Mouse (Mus musculus): ENCODE data around the gene Gm20388. TPM values are rescaled to one million over a fixed set of nuclear protein-coding genes. Genes with fewer than 3 reads are reported as not detected.

Gene Gm20388
- polyA plus RNA-seq, 1 experiment from 2014 or later: not detected

DNA sequence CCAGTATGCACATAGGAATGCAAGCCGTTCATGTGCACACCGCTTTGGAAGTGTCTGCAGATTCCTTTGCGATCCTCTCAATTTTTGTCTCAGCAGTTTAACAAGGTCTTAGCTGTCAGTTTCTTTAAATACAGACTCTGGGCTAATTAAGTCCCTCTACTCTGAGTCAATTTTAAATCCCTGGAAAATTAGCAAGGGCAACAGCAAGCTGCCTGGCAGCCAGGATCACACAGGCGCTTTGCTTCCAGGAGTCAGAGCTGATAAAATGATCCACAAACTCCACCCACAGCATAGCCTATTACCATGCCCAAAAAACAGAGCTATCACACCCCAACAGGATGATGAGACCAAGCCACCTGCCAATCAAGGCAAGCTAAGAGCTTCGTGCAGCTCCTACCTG lies 4463.1 kb downstream of the Gm20388 start:
- Histone ChIP-seq H3K9me3 (replicated peaks) (no peaks in the 10 kb centered on the region), H3K4me3 (replicated peaks) (no peak overlapping the region), H3K9ac (no peak overlapping the region), H3K27me3 (no peaks in the 10 kb centered on the region), H3K4me2 (no peak overlapping the region), H3K36me3 (no peaks in the 10 kb centered on the region), H3K4me1 (replicated peaks) (no peaks in the 10 kb centered on the region), H3K27ac (no peak overlapping the region)
- no peak for DNase-seq
- ATAC-seq (ENCODE audit: low read depth): no peak
- 73% methylated on average over 5 of the region's 5 CpGs for WGBS (ENCODE audit: insufficient replicate concordance)

DNA sequence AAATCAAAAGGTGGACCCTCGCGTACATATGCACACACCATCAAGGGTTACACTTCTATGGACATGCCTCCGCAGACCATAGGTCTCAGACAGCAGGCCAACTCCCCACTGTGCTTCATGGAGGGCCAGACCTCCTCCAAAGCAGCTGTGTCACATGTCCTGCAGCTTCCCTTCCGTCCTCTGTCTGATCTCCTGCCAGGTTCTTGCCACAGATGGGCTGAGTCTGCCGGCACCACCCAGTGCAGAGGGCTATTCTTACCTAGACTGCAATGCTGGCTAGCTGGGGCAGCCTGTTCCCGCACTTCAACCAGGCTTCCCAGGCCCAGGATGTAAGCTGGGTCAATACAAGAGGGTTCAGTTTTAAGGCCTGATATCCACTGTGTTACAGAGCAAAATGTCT lies 4464.5 kb downstream of the Gm20388 start:
- Histone ChIP-seq H3K4me2 (no peak overlapping the region), H3K4me3 (replicated peaks) (no peak overlapping the region), H3K9ac (no peak overlapping the region), H3K9me3 (replicated peaks) (no peaks in the 10 kb centered on the region), H3K27ac (no peak overlapping the region), H3K36me3 (no peaks in the 10 kb centered on the region), H3K27me3 (no peaks in the 10 kb centered on the region), H3K4me1 (replicated peaks) (no peaks in the 10 kb centered on the region)
- WGBS (ENCODE audit: insufficient replicate concordance): 61% methylated on average over 6 of the region's 6 CpGs
- no peak for DNase-seq
- ATAC-seq (ENCODE audit: low read depth): no peak

DNA sequence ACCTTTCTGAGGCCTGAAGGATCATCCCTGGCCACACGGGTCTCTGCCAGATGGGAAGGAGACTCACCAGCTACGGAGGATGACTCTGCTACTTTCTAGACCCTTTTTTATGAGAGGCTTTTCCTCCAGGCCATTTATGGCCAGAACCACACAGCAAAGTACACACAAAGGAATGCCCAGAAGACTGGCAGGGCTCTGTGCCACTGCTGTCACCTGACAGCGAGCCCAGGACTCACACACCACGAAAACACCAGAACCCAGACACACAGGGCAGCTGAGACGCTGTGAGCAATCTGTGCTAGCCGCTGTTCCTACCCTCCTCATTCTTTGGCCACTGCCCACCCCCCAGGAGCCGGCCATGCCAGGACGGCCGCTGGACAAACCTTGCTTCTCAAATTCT lies 4465.1 kb downstream of the Gm20388 start:
- Histone ChIP-seq H3K36me3 (no peaks in the 10 kb centered on the region), H3K4me1 (replicated peaks) (no peaks in the 10 kb centered on the region), H3K9me3 (replicated peaks) (no peaks in the 10 kb centered on the region), H3K27ac (no peak overlapping the region), H3K9ac (no peak overlapping the region), H3K27me3 (no peaks in the 10 kb centered on the region), H3K4me2 (no peak overlapping the region), H3K4me3 (replicated peaks) (no peak overlapping the region)
- ATAC-seq (ENCODE audit: low read depth) (no peak), DNase-seq (no peak)
- 59% methylated on average over 9 of the region's 9 CpGs for WGBS (ENCODE audit: insufficient replicate concordance)

DNA sequence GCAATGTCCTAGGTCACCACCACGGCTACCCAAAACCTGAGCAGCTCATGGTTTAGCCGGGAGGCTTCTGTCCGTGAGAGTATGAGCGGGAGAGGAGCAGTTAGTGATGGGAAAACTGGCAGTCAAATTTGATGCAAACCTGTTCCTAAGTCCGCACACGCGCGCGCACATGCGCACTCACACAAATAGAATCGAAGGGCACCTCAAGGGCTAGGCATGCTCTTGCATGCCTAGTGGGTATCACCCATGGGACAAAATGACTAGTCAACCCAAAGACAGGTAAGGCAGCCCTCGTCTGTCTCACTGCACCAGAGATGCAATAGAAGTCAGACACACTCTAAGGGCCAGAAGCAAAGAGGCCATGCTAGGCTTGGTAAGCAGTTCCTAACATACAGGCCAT lies 4465.8 kb downstream of the Gm20388 start:
- Histone ChIP-seq H3K36me3 (no peaks in the 10 kb centered on the region), H3K9ac (no peak overlapping the region), H3K9me3 (replicated peaks) (no peaks in the 10 kb centered on the region), H3K4me2 (no peak overlapping the region), H3K4me1 (replicated peaks) (no peaks in the 10 kb centered on the region), H3K27me3 (no peaks in the 10 kb centered on the region), H3K4me3 (replicated peaks) (no peak overlapping the region), H3K27ac (no peak overlapping the region)
- 82% methylated on average over 12 of the region's 12 CpGs for WGBS (ENCODE audit: insufficient replicate concordance)
- no peak for DNase-seq
- no peak for ATAC-seq (ENCODE audit: low read depth)

GRCm38 (mm10) chr8:124379289-124379688 lies 4468.6 kb downstream of the Gm20388 start:
- no peak for ATAC-seq (ENCODE audit: low read depth)
- Histone ChIP-seq H3K27ac (no peak overlapping the region), H3K9me3 (replicated peaks) (no peaks in the 10 kb centered on the region), H3K4me1 (replicated peaks) (no peaks in the 10 kb centered on the region), H3K4me2 (no peak overlapping the region), H3K4me3 (replicated peaks) (no peak overlapping the region), H3K9ac (no peak overlapping the region), H3K27me3 (no peaks in the 10 kb centered on the region), H3K36me3 (no peaks in the 10 kb centered on the region)
- WGBS (ENCODE audit: insufficient replicate concordance): 59% methylated on average over 6 of the region's 6 CpGs
- DNase-seq: no peak

- Histone ChIP-seq H3K27me3 (no peaks in the 10 kb centered on the region), H3K4me3 (replicated peaks) (no peak overlapping the region), H3K4me1 (replicated peaks) (no peaks in the 10 kb centered on the region), H3K9ac (no peak overlapping the region), H3K4me2 (no peak overlapping the region), H3K9me3 (replicated peaks) (no peaks in the 10 kb centered on the region), H3K27ac (no peak overlapping the region), H3K36me3 (no peaks in the 10 kb centered on the region)
- ATAC-seq (ENCODE audit: low read depth) (no peak), DNase-seq (no peak)
- WGBS (ENCODE audit: insufficient replicate concordance): 63% methylated on average over 10 of the region's 10 CpGs
These were observed 4471.6 kb downstream of the Gm20388 start for GRCm38 (mm10) chr8:124382235-124382634.

DNA sequence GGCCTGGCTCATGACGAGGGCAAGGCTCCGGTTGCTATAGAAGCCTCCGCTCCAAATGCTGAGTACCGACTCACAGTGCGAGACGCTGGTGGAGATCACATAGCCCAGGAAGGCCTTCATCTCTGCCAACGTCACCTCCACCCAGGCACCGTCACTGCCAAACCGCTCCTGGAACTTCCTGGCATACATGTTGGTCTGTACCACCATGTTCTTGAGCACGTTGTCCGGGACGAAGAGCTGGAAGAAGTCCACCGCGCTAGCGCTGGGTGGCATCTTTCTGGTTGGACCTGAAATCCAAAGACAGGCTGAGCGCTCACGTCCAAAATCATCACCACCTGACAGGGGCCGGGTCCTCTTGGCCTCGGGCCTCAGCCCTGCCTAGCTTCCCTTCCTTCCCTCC lies 4473.7 kb downstream of the Gm20388 start:
- WGBS (ENCODE audit: insufficient replicate concordance): 83% methylated on average over 19 of the region's 19 CpGs
- Histone ChIP-seq H3K9me3 (replicated peaks) (no peaks in the 10 kb centered on the region), H3K36me3 (no peaks in the 10 kb centered on the region), H3K4me2 (no peak overlapping the region), H3K4me3 (replicated peaks) (no peak overlapping the region), H3K9ac (no peak overlapping the region), H3K4me1 (replicated peaks) (no peaks in the 10 kb centered on the region), H3K27me3 (no peaks in the 10 kb centered on the region), H3K27ac (no peak overlapping the region)
- no peak for DNase-seq
- ATAC-seq (ENCODE audit: low read depth): no peak

DNA sequence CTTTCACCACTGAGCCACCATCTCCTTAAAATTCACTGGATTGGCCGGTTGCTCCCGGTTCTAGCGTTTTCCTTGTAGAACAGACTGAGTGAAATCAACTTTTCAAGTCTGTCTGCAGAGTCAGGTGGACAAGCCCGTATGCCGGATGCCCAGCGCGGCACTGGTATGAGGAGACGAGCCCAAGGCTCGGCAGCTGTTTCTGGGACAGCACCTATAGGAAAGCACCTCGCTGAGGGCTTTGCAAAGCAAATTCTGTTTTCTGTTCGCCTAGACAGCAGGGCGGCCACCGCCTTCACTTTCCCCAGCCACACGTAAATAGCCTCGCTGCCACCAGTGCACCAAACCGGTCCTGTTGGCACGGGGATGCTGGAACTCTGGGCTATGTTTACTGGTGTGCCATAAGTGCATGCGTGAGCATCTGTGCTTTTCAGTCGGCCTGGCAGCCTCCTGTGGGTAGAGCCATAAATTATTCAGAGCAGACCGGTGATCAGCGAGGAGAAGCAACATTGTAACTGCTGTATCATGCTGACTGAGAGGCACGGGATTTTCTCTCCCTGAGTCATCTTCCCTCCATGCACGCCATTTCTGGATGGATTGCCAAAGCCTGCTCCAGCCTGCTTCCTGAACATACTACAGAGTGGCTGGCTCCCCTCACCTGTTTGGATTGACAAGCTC lies 4475.7 kb downstream of the Gm20388 start:
- Histone ChIP-seq H3K36me3 (no peaks in the 10 kb centered on the region), H3K4me1 (replicated peaks) (no peaks in the 10 kb centered on the region), H3K4me2 (no peak overlapping the region), H3K27ac (no peak overlapping the region), H3K9ac (no peak overlapping the region), H3K9me3 (replicated peaks) (no peaks in the 10 kb centered on the region), H3K4me3 (replicated peaks) (no peak overlapping the region), H3K27me3 (no peaks in the 10 kb centered on the region)
- DNase-seq (no peak), ATAC-seq (ENCODE audit: low read depth) (no peak)
- WGBS (ENCODE audit: insufficient replicate concordance): 68% methylated on average over 23 of the region's 23 CpGs

GRCm38 (mm10) chr8:124389495-124389894 lies 4478.9 kb downstream of the Gm20388 start:
- ATAC-seq (ENCODE audit: low read depth) (no peak), DNase-seq (no peak)
- Histone ChIP-seq H3K4me3 (replicated peaks) (no peak overlapping the region), H3K9me3 (replicated peaks) (no peaks in the 10 kb centered on the region), H3K4me2 (no peak overlapping the region), H3K27ac (no peak overlapping the region), H3K36me3 (no peaks in the 10 kb centered on the region), H3K4me1 (replicated peaks) (no peaks in the 10 kb centered on the region), H3K9ac (no peak overlapping the region), H3K27me3 (no peaks in the 10 kb centered on the region)
- WGBS (ENCODE audit: insufficient replicate concordance): 69% methylated on average over 11 of the region's 11 CpGs

DNA sequence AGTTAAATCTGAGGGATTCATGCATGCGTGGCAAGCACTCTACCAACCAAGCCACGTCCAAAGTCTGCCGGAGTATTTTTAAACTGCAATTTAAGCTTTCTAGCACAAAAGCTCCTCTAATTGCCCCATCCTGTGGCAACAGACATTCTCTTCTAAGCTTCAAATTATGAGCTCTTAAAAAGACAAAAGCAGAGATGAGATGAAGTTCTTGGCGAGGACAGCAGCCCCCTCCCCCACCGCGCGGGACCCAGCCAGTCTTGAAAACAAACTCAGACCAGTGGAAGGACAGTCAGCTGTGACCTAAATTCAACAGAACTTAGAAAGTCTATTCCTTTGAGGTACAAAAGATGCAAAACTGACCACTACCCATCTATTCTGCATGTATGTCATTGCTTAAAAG lies 4480.6 kb downstream of the Gm20388 start:
- Histone ChIP-seq H3K9ac (no peak overlapping the region), H3K9me3 (replicated peaks) (no peaks in the 10 kb centered on the region), H3K36me3 (no peaks in the 10 kb centered on the region), H3K27ac (no peak overlapping the region), H3K4me3 (replicated peaks) (no peak overlapping the region), H3K27me3 (no peaks in the 10 kb centered on the region), H3K4me2 (no peak overlapping the region), H3K4me1 (replicated peaks) (no peaks in the 10 kb centered on the region)
- ATAC-seq (ENCODE audit: low read depth) (no peak), DNase-seq (no peak)
- 84% methylated on average over 7 of the region's 7 CpGs for whole genome bisulfite sequencing (ENCODE audit: insufficient replicate concordance)

DNA sequence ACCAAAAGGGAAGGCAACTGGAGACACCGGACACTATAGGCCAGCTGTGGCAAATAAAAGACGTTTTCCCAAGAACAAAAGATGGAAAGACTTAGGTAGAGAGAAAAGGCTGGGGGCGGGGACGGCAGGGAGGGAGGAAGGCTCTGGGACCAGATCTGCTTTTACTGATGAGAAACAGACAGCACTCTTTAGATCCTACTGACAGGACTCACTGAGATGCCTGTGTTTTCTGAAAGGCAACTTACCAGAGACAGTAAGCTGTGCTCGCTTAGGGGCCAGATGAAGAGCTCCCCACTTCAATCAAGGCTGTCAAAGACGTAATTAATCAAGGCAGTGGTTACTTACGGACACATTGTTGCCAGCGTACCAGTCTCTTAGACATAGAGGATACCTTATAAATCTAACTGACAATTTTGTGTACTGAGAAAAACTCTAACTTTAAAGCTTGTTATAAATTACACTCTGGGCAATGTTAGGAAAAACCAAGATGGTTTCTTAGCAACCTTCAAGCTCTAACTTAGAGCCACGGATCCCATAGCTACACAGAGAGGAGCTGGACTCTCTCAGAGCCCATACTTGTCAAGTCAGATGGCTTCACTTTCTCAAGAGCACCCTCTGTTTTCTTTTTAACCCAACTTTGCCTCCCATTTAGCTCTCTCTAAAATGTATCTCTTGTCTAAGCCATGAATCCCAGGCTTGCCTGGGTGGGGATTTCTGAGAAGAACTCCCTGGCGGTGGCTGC lies 4481.8 kb downstream of the Gm20388 start:
- Histone ChIP-seq H3K4me3 (replicated peaks) (no peak overlapping the region), H3K36me3 (no peaks in the 10 kb centered on the region), H3K9ac (no peak overlapping the region), H3K9me3 (replicated peaks) (no peaks in the 10 kb centered on the region), H3K4me1 (replicated peaks) (no peaks in the 10 kb centered on the region), H3K27ac (no peak overlapping the region), H3K4me2 (no peak overlapping the region), H3K27me3 (no peaks in the 10 kb centered on the region)
- 62% methylated on average over 10 of the region's 10 CpGs for WGBS (ENCODE audit: insufficient replicate concordance)
- ATAC-seq (ENCODE audit: low read depth) (no peak), DNase-seq (no peak)

GRCm38 (mm10) chr8:124393013-124393412 lies 4482.4 kb downstream of the Gm20388 start:
- H3K9ac ChIP-seq: no peak overlapping the region
- no peak for DNase-seq
- ATAC-seq (ENCODE audit: low read depth): no peak
- no peak overlapping the region for H3K4me3 ChIP-seq (replicated peaks)
- no peak overlapping the region for H3K4me2 ChIP-seq
- whole genome bisulfite sequencing (ENCODE audit: insufficient replicate concordance): 65% methylated on average over 5 of the region's 5 CpGs
- H3K27me3 ChIP-seq: no peaks in the 10 kb centered on the region
- H3K36me3 ChIP-seq: no peaks in the 10 kb centered on the region
- no peaks in the 10 kb centered on the region for H3K4me1 ChIP-seq (replicated peaks)
- H3K27ac ChIP-seq: no peak overlapping the region
- H3K9me3 ChIP-seq (replicated peaks): no peaks in the 10 kb centered on the region

Data from liver, embryonic 13.5 days (tissue).